Mouse (Mus musculus) cerebellum, postnatal 10 days (tissue): Measurements from ENCODE around the gene Aebp2.

Experiments
- DNase-seq, 2 experiments: peaks; one replicate each; pipeline ENCODE4 v3.0.0; 2021; ENCODE audit warnings: mixed read lengths in 2 of 2

Gene Aebp2

DNA sequence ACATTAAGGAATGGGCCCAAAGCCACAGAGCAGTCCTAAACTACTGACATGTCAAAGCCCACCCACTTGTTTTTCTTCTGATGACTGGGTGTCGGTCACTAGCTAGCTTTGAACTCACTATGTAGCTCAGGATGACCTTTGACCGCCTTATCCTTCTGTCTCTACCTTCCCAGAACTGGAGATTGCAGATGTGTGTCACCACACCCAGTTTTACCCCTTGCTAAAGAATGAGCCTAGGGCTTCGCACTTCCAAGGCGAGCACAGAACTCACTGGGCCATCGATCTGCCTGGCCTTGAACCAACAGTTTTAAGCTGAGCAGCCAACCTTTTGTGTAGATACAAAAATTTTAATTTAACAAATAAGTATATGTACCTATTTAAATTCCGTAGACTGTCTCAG, 13.8 kb upstream of the Aebp2 start:
- no peak for DNase-seq

DNA sequence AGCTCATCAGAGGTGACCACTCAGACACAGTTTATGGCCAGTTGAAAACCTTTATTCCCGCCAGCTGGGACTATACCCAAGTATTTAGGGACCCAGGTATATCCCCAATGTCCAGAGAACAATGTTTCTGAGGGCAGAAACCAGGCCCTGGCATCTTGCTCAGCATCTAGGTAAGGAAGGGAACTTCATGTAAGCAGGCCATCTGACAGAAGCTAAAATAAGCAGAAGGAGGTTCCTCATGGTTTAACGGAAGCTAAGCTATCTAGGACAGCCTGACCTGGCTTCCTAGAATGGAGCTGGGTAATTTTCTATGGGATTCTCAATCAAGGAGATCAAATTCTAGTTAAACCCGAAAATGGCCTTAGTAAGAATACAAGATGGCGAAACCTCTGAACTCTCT, 12.9 kb upstream of the Aebp2 start:
- DNase-seq, result no peak

- no peak for DNase-seq
Observed at GRCm38 (mm10) chr6:140610117-140610516, 12.3 kb upstream of the Aebp2 start.

- DNase-seq, result no peak
Observed at GRCm38 (mm10) chr6:140611282-140611681, 11.2 kb upstream of the Aebp2 start.

DNA sequence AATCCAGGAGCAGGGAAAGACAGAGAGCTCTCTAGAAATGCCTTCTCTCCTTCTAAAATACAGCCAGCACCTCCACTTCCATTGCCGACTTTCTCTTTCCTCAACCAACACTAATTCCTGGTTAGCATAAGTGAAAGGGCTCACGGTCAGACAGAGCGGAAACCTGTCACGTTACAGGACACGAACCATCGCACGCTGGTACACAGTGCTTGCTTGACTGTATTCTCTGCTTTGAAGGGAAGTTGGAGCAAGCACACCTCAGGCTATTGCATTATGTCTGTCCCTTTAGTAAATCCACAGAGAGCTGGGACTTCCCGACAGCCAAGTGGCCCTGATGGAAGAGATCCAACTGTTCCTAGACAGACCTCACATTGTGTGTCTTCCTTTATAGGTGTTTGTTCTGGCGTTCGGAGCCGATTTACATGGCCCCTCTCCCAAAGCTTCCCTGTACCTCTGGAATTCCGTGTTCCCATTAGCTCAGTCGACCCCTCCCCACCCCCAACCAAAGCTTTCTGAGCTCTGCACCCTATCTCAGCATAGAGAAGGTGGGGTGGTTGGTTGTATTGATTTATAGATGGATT, 10.5 kb upstream of the Aebp2 start:
- no peak for DNase-seq

GRCm38 (mm10) chr6:140613822-140614221, 8.6 kb upstream of the Aebp2 start:
- no peak for DNase-seq

DNA sequence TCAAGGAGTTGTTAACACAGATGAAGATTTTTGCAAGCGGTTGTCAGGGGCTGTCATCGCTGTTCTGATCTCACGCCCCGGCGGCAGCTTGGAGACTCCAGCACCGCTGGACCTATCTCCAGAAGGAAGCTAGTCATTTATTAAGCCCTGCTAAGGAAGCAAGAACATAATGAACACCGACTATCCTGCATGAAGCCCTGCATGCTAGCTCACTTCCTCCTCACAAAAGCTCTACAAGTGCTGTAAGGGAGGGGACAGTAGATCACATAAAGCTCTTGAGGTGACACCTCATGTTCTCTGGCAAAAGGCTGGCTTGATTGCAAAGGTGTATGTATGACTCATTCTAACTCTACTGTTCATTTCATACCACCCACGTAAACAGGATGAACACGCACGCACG, 7.8 kb upstream of the Aebp2 start:
- DNase-seq, result no peak

- no peak for DNase-seq
Observed at GRCm38 (mm10) chr6:140620531-140621349, 1.7 kb upstream of the Aebp2 start.

DNA sequence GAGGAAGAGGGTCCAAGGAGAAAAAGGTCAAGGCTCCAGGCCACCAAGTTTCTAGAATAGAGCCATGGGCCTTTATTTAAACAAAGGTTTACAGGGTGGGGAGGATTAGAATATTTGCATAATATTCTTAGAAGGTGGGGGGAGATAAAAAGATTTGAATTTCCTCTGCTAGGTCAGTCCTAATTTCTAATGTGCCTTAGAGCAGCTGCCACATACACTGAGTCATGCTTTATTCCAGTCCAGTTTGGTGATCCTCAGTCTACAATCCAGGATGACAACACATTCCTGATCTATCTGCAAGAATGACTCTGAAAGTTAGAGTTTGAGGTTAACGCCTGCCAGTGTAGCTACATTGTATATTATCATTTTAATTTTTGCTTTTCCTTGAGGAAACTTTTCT, 841 bp upstream of the Aebp2 start:
- DNase-seq, result no peak

DNA sequence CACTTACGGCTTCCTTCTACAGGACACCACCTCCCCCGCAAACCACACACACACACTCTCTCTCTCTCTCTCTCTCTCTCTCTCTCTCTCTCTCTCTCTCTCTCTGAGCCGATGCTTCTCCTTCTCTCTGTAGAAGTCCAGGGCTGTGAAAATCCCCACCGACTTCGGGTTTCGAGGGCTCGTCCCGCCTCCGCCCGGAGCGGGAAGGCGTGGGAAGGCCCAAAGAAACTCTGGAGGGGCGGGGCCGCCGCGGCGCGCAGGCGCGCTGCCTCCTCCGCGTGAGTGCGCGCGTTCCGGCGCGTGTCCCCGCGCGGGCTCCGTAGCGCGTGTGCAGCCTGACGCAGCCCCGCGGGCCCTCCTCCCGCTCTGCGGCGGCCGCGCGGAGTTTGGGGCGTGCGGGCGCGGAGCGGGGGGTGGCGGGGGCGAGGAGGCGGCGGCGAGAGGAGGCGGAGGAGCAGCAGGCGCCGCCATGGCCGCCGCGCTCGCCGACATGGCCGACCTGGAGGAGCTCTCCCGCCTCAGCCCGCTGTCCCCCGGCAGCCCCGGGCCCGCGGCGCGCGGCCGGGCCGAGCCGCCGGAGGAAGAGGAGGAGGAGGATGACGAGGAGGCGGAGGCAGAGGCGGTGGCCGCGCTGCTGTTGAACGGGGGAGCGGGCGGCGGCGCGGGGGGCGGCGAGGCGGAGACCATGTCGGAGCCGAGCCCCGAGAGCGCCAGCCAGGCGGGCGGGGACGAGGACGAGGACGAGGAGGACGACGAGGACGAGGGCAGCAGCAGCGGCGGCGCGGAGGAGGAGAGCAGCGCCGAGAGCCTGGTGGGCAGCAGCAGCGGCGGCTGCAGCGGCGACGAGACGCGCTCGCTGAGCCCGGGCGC, 998 bp downstream of the Aebp2 start:
- DNase-seq, result peak; percentile 95 to 97

- DNase-seq, result peak; percentile 62 to 63
Observed at GRCm38 (mm10) chr6:140624096-140625051, 1.9 kb downstream of the Aebp2 start.

DNA sequence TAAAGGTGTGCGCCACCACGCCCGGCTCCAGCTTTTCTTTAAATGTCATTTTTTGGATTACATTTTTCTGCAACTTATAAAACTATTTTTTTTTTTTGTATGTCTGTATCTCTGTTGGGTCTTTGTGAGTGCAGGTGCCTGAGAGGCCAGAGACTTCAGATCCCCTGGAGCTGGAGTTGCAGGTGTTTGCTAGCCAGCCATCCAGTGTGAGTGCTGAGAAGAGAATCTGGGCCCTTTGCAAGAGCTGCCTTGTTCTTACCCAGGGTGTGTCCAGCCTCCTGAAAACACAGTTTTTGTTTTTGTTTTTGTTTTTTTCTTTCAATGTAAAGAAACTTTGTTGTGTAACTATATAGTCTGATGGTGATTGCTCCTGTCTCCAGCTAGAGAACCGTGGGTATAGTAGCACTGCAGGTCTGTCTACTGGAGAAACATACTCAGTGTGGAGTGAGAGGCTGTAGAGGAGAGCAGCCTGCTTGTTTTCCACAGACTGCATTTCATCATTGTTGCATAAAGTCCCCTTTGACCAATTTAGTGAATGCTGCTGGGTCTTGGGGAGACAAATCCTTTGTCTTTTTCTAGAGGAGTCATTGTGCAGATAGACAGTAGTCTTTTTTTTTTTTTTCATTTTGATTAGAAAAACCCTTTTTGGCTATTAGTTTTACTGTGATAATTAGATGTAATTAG, 6.9 kb downstream of the Aebp2 start:
- DNase-seq, result no peak

- DNase-seq, result no peak
Observed at GRCm38 (mm10) chr6:140630306-140630705, 7.8 kb downstream of the Aebp2 start.

- peak; percentile 57 to 75 for DNase-seq
Observed at GRCm38 (mm10) chr6:140633616-140634015, 11.2 kb downstream of the Aebp2 start.

DNA sequence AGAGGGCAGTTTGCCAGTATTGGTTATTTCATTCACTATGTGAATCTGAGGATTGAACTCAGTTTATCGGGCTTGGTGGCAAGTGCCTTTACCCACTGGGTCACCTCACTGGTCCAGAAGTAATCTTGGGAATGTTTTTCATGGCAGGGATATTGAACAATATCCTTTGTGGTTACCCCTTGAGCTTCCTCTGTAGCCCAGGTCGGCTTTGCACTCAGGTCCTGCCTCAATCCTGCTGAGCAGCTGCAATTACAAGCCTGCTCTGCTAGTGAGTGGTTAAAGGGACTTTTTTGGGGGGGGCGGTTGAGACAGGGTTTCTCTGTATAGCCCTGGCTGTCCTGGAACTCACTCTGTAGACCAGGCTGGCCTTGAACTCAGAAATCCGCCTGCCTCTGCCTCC, 13.8 kb downstream of the Aebp2 start:
- no peak for DNase-seq

GRCm38 (mm10) chr6:140642010-140642409, 19.5 kb downstream of the Aebp2 start:
- no peak for DNase-seq

GRCm38 (mm10) chr6:140642655-140643054, 20.2 kb downstream of the Aebp2 start:
- DNase-seq, result no peak

DNA sequence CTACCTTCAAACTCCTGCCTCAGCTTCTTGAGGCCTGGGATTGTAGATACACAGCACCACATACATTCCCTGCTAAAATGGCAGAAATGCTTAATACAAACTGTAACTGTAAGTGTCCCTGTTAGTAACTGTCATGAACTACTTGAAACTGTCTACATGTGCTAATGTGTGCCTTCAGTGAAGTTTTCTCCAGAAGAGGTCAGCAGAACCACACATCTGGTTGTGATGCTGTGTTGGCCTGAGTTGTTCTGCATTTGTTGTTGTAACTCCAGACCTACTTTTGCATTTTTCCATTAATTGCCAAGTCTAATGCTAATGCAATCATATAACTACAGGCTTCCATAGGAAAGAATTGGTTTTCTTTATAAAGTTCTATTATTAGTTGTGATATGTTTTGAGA, 23.5 kb downstream of the Aebp2 start:
- DNase-seq, result no peak

GRCm38 (mm10) chr6:140646892-140647291, 24.4 kb downstream of the Aebp2 start:
- no peak for DNase-seq

- DNase-seq, result no peak
Observed at GRCm38 (mm10) chr6:140649812-140650211, 27.3 kb downstream of the Aebp2 start.

DNA sequence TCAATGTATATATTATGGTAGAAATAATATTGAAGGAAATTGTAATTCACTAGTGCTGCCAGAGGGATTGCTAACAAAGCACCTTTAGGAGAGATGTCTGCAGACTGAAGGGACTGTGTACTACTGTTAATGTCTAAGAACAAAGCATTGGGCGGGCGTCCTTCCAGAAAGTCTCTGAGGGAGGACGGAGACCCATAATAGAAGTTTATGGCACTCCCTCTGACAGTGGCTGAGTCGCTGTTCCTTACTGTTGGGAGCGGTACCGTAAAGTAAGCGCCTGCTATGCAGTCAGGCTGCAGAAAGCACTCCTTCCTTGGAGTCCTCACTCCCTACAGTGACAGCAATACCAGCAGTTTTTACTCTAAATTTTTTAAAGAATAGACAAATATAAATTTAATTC, 29.5 kb downstream of the Aebp2 start:
- peak in 1 of 2 experiments; percentile 36 for DNase-seq

DNA sequence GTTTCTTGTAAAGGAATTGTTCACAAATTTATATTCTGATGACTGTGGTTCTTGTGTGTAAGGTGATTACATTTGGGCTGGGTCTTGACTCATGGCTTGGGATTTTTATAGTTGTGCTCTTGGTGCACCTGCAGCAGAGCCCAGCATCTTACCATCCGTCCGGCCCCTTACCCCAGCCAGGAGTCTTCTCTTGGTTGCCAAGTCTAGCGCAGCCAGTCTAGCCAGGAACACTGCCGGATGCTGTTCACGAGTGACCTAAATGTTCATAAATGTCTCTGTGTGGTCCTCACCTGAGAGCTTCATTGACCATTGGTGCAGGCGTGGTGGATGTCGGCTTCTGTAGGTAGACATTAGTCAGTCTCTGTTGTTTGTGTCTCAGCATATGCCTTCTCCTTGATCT, 33.0 kb downstream of the Aebp2 start:
- DNase-seq, result no peak
